Mouse (Mus musculus) liver, adult 2 months (tissue): ENCODE measurements around the gene Jun. TPM values are rescaled to one million over a fixed set of nuclear protein-coding genes. Genes with fewer than 3 reads are reported as not detected.

Experiments used
- DNase-seq: peaks from one replicate; pipeline ENCODE4 v3.0.0-alpha.2; 2011; ENCODE audit warnings: low read depth, low spot score; ENCODE audit errors: extremely low read depth
- H3K27ac ChIP-seq: fragments of 200-500 bp; replicated peaks from 2 replicates; pipeline ENCODE4 v1.5.1; 2012; ENCODE audit warnings: low read depth, mild to moderate bottlenecking, control low read depth, inconsistent platforms, low read length; ENCODE audit not compliant: insufficient read depth
- H3K27me3 ChIP-seq: fragments of 200-500 bp; 2 replicates; pipeline ENCODE4 v1.6.1; 2012; ENCODE audit warnings: mild to moderate bottlenecking, moderate library complexity, low read length, inconsistent platforms; ENCODE audit not compliant: control insufficient read depth, insufficient read depth
- H3K36me3 ChIP-seq: fragments of 200-500 bp; 2 replicates; pipeline ENCODE4 v1.6.1; 2012; ENCODE audit warnings: low read length, inconsistent platforms; ENCODE audit not compliant: control insufficient read depth, insufficient read depth
- H3K4me1 ChIP-seq: fragments of 200-500 bp; 2 replicates; pipeline ENCODE4 v1.6.1; 2011; ENCODE audit warnings: low read length; ENCODE audit not compliant: control insufficient read depth, insufficient read depth
- H3K4me3 ChIP-seq: fragments of 200-500 bp; 2 replicates; pipeline ENCODE4 v1.5.1; 2011; ENCODE audit warnings: low read depth, mild to moderate bottlenecking, control low read depth, low read length, moderate library complexity; ENCODE audit not compliant: insufficient read depth
- H3K79me2 ChIP-seq: fragments of 200-500 bp; 2 replicates; pipeline ENCODE4 v1.6.1; 2012; ENCODE audit warnings: inconsistent platforms, mild to moderate bottlenecking, low read length, moderate library complexity; ENCODE audit not compliant: control insufficient read depth, insufficient read depth
- H3K9ac ChIP-seq: fragments of 200-500 bp; 2 replicates; pipeline ENCODE4 v1.6.1; 2012; ENCODE audit warnings: low read depth, mild to moderate bottlenecking, control low read depth, inconsistent platforms, low read length
- CTCF ChIP-seq: fragments of 200-500 bp; IDR thresholded peaks from 2 replicates; pipeline ENCODE4 v1.5.1; 2011; ENCODE audit warnings: low read depth, low read length, control low read depth
- POLR2A ChIP-seq: fragments of 200-500 bp; IDR thresholded peaks from 2 replicates; pipeline ENCODE4 v1.6.1; 2011; ENCODE audit warnings: low read length, control low read depth; ENCODE audit not compliant: insufficient read depth; ENCODE audit errors: extremely low read depth
- whole genome bisulfite sequencing: fragments of 180-500 bp; shearing (Covaris S2); methylation state at CpG from one replicate; pipeline ENCODE4 v1.1.7; 2018; 5-methylcytosine and 5-hydroxymethylcytosine counted together
- polyA plus RNA-seq: library from polyadenylated mRNA; depleted of rRNA; stranded (reverse); fragments of >200 nt; gene quantifications from 2 replicates; pipeline ENCODE4 v1.2.3, GENCODE M21; 2012
- total RNA-seq: library from RNA; depleted of rRNA; stranded (reverse); fragments of >200 nt; gene quantifications from 2 replicates; pipeline ENCODE4 v1.2.3, GENCODE M21; 2014

Jun gene
- total and polyA plus RNA-seq, 2 experiments = 3.7 to 5.7 TPM

DNA sequence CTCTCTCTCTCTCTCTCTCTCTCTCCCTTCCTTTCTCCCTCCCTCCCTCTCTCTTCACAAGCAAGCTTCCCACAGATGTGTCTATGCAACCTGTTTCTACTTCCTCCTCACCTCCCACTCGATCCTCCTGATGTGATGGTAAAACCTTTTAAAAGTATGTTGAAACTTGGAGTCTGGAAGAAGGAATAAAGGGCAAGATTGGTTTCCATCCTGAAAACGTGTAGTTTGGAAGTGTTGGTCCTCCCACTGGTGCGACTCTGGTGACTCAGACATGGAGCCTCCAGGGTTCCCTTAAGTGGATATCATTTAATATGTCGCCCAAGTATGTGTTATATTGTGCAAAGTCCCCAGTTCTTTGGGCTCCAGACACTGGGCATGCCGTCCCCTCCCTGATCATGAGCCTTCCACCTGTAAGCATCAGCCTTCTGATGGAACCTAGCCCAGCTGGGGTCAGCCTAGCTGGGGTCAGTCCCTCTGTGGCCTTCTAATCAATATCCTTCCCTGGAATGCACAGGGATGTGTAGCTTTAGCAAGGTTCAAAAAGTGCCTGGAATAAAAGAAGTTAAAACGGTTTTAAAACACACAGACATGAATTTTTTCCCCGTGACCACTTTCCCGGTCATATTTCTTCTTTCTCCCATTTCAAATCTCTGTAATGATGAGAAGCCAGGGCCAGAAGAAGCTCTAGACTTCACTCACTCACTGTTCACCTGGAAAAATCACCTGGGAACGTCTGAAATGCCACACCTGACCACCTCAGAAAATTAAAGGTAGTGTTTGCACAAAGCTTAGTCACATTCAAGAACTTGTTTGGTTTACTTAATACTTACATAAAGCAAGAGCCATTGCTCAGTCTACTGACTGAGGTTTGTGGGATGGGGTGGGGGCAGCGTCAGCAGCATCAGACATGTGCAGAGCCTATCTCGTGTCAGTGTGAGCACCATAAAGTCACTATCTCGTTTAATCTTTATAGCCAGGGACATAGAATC lies 30.1 kb downstream of the Jun start:
- H3K27me3 ChIP-seq = no peaks in the 10 kb centered on the region
- TF ChIP-seq CTCF (no peak), POLR2A (no peak)
- 77% methylated on average over 12 of the region's 12 CpGs for WGBS
- DNase-seq = no peak
- H3K27ac ChIP-seq = no peak overlapping the region
- H3K36me3 ChIP-seq = no peaks in the 10 kb centered on the region
- H3K4me1 ChIP-seq = no peaks in the 10 kb centered on the region
- no peak overlapping the region for H3K4me3 ChIP-seq
- no peak overlapping the region for H3K9ac ChIP-seq
- H3K79me2 ChIP-seq = no peaks in the 10 kb centered on the region

DNA sequence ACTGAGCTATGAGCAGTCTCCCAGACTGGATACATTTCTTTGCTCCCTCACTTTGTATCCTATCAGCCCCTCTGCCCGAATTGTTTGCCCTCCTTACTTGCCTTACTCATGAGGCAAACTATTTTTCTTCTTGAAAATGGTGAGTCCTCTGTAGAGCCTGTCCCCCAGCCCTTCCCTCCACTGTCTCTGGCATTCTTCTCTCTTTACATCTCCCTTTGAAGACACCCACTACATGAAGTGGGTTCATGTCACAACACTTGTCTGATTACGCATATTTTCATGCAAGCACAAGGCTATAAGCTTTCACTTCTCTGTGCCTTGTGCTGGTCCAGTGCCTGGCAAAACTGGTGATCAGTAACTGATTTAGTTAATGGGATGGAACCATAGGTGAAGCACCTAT lies 31.8 kb downstream of the Jun start:
- H3K4me3 ChIP-seq = no peak overlapping the region
- no peaks in the 10 kb centered on the region for H3K36me3 ChIP-seq
- 92% methylated on average over 2 of the region's 2 CpGs for WGBS
- H3K27ac ChIP-seq = no peak overlapping the region
- H3K79me2 ChIP-seq = no peaks in the 10 kb centered on the region
- no peak overlapping the region for H3K9ac ChIP-seq
- no peaks in the 10 kb centered on the region for H3K27me3 ChIP-seq
- no peak for TF ChIP-seq CTCF
- no peak for TF ChIP-seq POLR2A
- no peak for DNase-seq
- no peaks in the 10 kb centered on the region for H3K4me1 ChIP-seq

DNA sequence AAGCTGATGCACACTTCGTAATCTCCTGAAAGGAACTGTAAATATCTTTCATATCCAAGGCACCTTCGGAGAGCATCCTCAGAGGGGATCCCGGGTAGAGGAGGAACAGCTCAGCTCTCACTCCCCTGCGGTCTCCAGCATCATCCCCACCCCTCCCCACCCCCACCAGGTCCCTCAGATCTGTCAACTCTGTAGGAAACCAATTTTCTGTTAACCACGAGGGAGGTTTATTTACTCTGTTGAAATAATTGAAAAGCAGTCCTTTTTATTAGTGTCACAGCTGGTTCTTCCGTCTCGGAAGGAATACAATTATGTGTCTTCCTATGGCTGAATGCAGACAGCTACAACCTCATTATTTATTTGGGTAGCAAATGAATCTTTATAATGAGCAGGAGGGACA lies 33.8 kb downstream of the Jun start:
- no peak overlapping the region for H3K27ac ChIP-seq
- no peaks in the 10 kb centered on the region for H3K27me3 ChIP-seq
- 62% methylated on average over 7 of the region's 7 CpGs for WGBS
- no peaks in the 10 kb centered on the region for H3K36me3 ChIP-seq
- H3K9ac ChIP-seq = no peak overlapping the region
- DNase-seq = no peak
- TF ChIP-seq POLR2A = no peak
- TF ChIP-seq CTCF = no peak
- no peaks in the 10 kb centered on the region for H3K4me1 ChIP-seq
- H3K79me2 ChIP-seq = no peaks in the 10 kb centered on the region
- no peak overlapping the region for H3K4me3 ChIP-seq

DNA sequence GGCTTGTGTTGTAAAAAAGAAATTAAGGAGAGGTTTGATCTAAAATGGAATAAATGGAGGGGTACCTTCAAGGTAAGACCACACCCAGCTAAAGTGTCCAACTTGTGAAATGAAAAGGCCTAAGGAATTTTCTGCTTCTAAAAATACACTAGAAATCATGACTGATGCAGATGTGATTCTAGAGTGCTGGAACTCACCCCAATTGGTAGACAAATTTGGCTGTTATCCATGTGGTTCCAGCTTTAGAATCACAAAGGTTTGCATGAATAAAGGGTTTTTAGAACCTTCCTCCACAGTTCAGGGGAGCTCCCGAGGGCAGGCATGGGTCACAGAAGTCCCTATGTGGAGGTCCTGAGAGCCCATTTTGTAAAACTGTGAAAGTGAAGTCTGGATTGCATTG lies 39.3 kb downstream of the Jun start:
- no peak overlapping the region for H3K4me3 ChIP-seq
- H3K36me3 ChIP-seq = no peaks in the 10 kb centered on the region
- WGBS = 84% methylated on average over 1 of the region's 1 CpGs
- H3K79me2 ChIP-seq = no peaks in the 10 kb centered on the region
- H3K4me1 ChIP-seq = no peaks in the 10 kb centered on the region
- no peak overlapping the region for H3K9ac ChIP-seq
- H3K27me3 ChIP-seq = no peaks in the 10 kb centered on the region
- H3K27ac ChIP-seq = no peak overlapping the region
- DNase-seq = no peak
- TF ChIP-seq POLR2A = no peak
- TF ChIP-seq CTCF = no peak

DNA sequence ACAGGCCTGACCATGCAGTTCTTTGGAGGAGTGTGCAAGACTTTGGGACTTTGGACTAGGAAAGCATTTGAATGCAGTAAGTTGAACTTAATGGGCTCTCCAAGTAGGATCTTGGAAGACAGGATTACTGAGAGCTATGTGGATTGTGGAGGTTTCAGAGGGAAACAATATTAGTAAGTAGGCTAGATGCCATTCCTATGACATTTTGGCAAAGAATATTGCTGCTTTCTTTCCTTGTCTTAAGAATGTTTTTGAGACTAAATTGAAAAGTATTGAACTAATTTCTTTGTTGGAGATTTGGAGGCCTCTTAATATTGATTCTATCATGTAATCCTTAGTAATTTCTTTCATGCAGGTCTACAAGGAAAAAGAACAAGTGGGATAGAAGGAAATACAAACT lies 39.8 kb downstream of the Jun start:
- no peaks in the 10 kb centered on the region for H3K4me1 ChIP-seq
- no peak overlapping the region for H3K9ac ChIP-seq
- no peaks in the 10 kb centered on the region for H3K27me3 ChIP-seq
- no peaks in the 10 kb centered on the region for H3K79me2 ChIP-seq
- TF ChIP-seq POLR2A = no peak
- no peak for TF ChIP-seq CTCF
- H3K27ac ChIP-seq = no peak overlapping the region
- H3K36me3 ChIP-seq = no peaks in the 10 kb centered on the region
- no peak for DNase-seq
- H3K4me3 ChIP-seq = no peak overlapping the region
